Mouse (Mus musculus): ENCODE data around the gene Spty2d1. TPM values are rescaled to one million over a fixed set of nuclear protein-coding genes. Genes with fewer than 3 reads are reported as not detected.
A peak's percentile ranks its signal among the peaks of the same experiment; 100 is the strongest.

Spty2d1 gene
- polyA plus RNA-seq, 1 experiment from 2014 or later, result 8.0 TPM

- no peak for ATAC-seq
- WGBS, result 71% methylated on average over 9 of the region's 9 CpGs
- no peak overlapping the region for H3K4me3 ChIP-seq (ENCODE audit: low read depth, low read length)
- no peaks in the 10 kb centered on the region for H3K9me3 ChIP-seq (ENCODE audit: control insufficient read depth)
- no peak overlapping the region for H3K4me2 ChIP-seq (replicated peaks; ENCODE audit: low read depth)
- H3K9ac ChIP-seq (ENCODE audit: low read depth, low read length), result no peak overlapping the region
- H3K4me1 ChIP-seq (replicated peaks; ENCODE audit: control insufficient read depth, insufficient read depth, low read length), result no peaks in the 10 kb centered on the region
- no peak overlapping the region for H3K27ac ChIP-seq (ENCODE audit: low read depth, low read length)
- no peaks in the 10 kb centered on the region for H3K27me3 ChIP-seq (replicated peaks; ENCODE audit: control insufficient read depth, insufficient read depth, low read length)
- no peaks in the 10 kb centered on the region for H3K36me3 ChIP-seq (ENCODE audit: control insufficient read depth, insufficient read depth)
- no peak for TF ChIP-seq CTCF (IDR thresholded peaks at IDR 0.05; ENCODE audit: low read depth)
Measured at GRCm38 (mm10) chr7:47025429-47025828, 17.2 kb upstream of the Spty2d1 start.

- Histone ChIP-seq H3K4me3 (ENCODE audit: low read depth, low read length) (no peak overlapping the region), H3K27me3 (replicated peaks; ENCODE audit: control insufficient read depth, insufficient read depth, low read length) (no peaks in the 10 kb centered on the region), H3K4me1 (replicated peaks; ENCODE audit: control insufficient read depth, insufficient read depth, low read length) (no peaks in the 10 kb centered on the region), H3K9me3 (ENCODE audit: control insufficient read depth) (no peaks in the 10 kb centered on the region), H3K36me3 (ENCODE audit: control insufficient read depth, insufficient read depth) (no peaks in the 10 kb centered on the region), H3K4me2 (replicated peaks; ENCODE audit: low read depth) (no peak overlapping the region), H3K9ac (ENCODE audit: low read depth, low read length) (no peak overlapping the region), H3K27ac (ENCODE audit: low read depth, low read length) (no peak overlapping the region)
- TF ChIP-seq CTCF (IDR thresholded peaks at IDR 0.05; ENCODE audit: low read depth), result no peak
- peak; percentile 67 for ATAC-seq
- whole genome bisulfite sequencing, result 54% methylated on average over 7 of the region's 7 CpGs
Measured at GRCm38 (mm10) chr7:47024454-47024853, 16.2 kb upstream of the Spty2d1 start.

GRCm38 (mm10) chr7:47023530-47023929 lies 15.3 kb upstream of the Spty2d1 start:
- peak; percentile 37; the same call in 1 of the 2 replicates for ATAC-seq
- H3K36me3 ChIP-seq (ENCODE audit: control insufficient read depth, insufficient read depth), result no peaks in the 10 kb centered on the region
- 13% methylated on average over 6 of the region's 6 CpGs for WGBS
- H3K4me2 ChIP-seq (replicated peaks; ENCODE audit: low read depth), result no peak overlapping the region
- H3K4me1 ChIP-seq (replicated peaks; ENCODE audit: control insufficient read depth, insufficient read depth, low read length), result no peaks in the 10 kb centered on the region
- H3K9ac ChIP-seq (ENCODE audit: low read depth, low read length), result no peak overlapping the region
- no peak overlapping the region for H3K4me3 ChIP-seq (ENCODE audit: low read depth, low read length)
- H3K27ac ChIP-seq (ENCODE audit: low read depth, low read length), result no peak overlapping the region
- no peaks in the 10 kb centered on the region for H3K27me3 ChIP-seq (replicated peaks; ENCODE audit: control insufficient read depth, insufficient read depth, low read length)
- TF ChIP-seq CTCF (IDR thresholded peaks at IDR 0.05; ENCODE audit: low read depth), result peak; percentile 93
- no peaks in the 10 kb centered on the region for H3K9me3 ChIP-seq (ENCODE audit: control insufficient read depth)

GRCm38 (mm10) chr7:47022482-47022881 lies 14.3 kb upstream of the Spty2d1 start:
- Histone ChIP-seq H3K9ac (ENCODE audit: low read depth, low read length) (no peak overlapping the region), H3K4me3 (ENCODE audit: low read depth, low read length) (no peak overlapping the region), H3K36me3 (ENCODE audit: control insufficient read depth, insufficient read depth) (no peaks in the 10 kb centered on the region), H3K4me1 (replicated peaks; ENCODE audit: control insufficient read depth, insufficient read depth, low read length) (no peaks in the 10 kb centered on the region), H3K4me2 (replicated peaks; ENCODE audit: low read depth) (no peak overlapping the region), H3K27ac (ENCODE audit: low read depth, low read length) (no peak overlapping the region), H3K27me3 (replicated peaks; ENCODE audit: control insufficient read depth, insufficient read depth, low read length) (no peaks in the 10 kb centered on the region), H3K9me3 (ENCODE audit: control insufficient read depth) (no peaks in the 10 kb centered on the region)
- 72% methylated on average over 8 of the region's 8 CpGs for WGBS
- no peak for TF ChIP-seq CTCF (IDR thresholded peaks at IDR 0.05; ENCODE audit: low read depth)
- ATAC-seq, result no peak

GRCm38 (mm10) chr7:47020956-47021355 lies 12.7 kb upstream of the Spty2d1 start:
- 17% methylated on average over 8 of the region's 8 CpGs for WGBS
- Histone ChIP-seq H3K4me1 (replicated peaks; ENCODE audit: control insufficient read depth, insufficient read depth, low read length) (no peaks in the 10 kb centered on the region), H3K4me2 (replicated peaks; ENCODE audit: low read depth) (peak overlapping the region; percentile 47; the same call in 1 of the 2 replicates), H3K4me3 (ENCODE audit: low read depth, low read length) (no peak overlapping the region), H3K36me3 (ENCODE audit: control insufficient read depth, insufficient read depth) (no peaks in the 10 kb centered on the region), H3K27me3 (replicated peaks; ENCODE audit: control insufficient read depth, insufficient read depth, low read length) (no peaks in the 10 kb centered on the region), H3K27ac (ENCODE audit: low read depth, low read length) (no peak overlapping the region), H3K9ac (ENCODE audit: low read depth, low read length) (no peak overlapping the region), H3K9me3 (ENCODE audit: control insufficient read depth) (no peaks in the 10 kb centered on the region)
- no peak for TF ChIP-seq CTCF (IDR thresholded peaks at IDR 0.05; ENCODE audit: low read depth)
- no peak for ATAC-seq

- ATAC-seq, result no peak
- no peaks in the 10 kb centered on the region for H3K27me3 ChIP-seq (replicated peaks; ENCODE audit: control insufficient read depth, insufficient read depth, low read length)
- no peak overlapping the region for H3K4me3 ChIP-seq (ENCODE audit: low read depth, low read length)
- TF ChIP-seq CTCF (IDR thresholded peaks at IDR 0.05; ENCODE audit: low read depth), result no peak
- H3K36me3 ChIP-seq (ENCODE audit: control insufficient read depth, insufficient read depth), result no peaks in the 10 kb centered on the region
- no peaks in the 10 kb centered on the region for H3K9me3 ChIP-seq (ENCODE audit: control insufficient read depth)
- no peak overlapping the region for H3K4me2 ChIP-seq (replicated peaks; ENCODE audit: low read depth)
- 59% methylated on average over 5 of the region's 5 CpGs for WGBS
- peaks cover 6% of the 10 kb centered on the region for H3K4me1 ChIP-seq (replicated peaks; ENCODE audit: control insufficient read depth, insufficient read depth, low read length)
- no peak overlapping the region for H3K27ac ChIP-seq (ENCODE audit: low read depth, low read length)
- H3K9ac ChIP-seq (ENCODE audit: low read depth, low read length), result no peak overlapping the region
Measured at GRCm38 (mm10) chr7:47019641-47020040, 11.4 kb upstream of the Spty2d1 start.

- no peak overlapping the region for H3K27ac ChIP-seq (ENCODE audit: low read depth, low read length)
- no peak for ATAC-seq
- H3K36me3 ChIP-seq (ENCODE audit: control insufficient read depth, insufficient read depth), result no peaks in the 10 kb centered on the region
- no peaks in the 10 kb centered on the region for H3K9me3 ChIP-seq (ENCODE audit: control insufficient read depth)
- WGBS, result 72% methylated on average over 7 of the region's 7 CpGs
- H3K9ac ChIP-seq (ENCODE audit: low read depth, low read length), result no peak overlapping the region
- peaks cover 6% of the 10 kb centered on the region for H3K4me1 ChIP-seq (replicated peaks; ENCODE audit: control insufficient read depth, insufficient read depth, low read length)
- H3K4me3 ChIP-seq (ENCODE audit: low read depth, low read length), result no peak overlapping the region
- no peak for TF ChIP-seq CTCF (IDR thresholded peaks at IDR 0.05; ENCODE audit: low read depth)
- no peak overlapping the region for H3K4me2 ChIP-seq (replicated peaks; ENCODE audit: low read depth)
- no peaks in the 10 kb centered on the region for H3K27me3 ChIP-seq (replicated peaks; ENCODE audit: control insufficient read depth, insufficient read depth, low read length)
Measured at GRCm38 (mm10) chr7:47017146-47017545, 8.9 kb upstream of the Spty2d1 start.
